Mouse (Mus musculus): Measurements from ENCODE around the gene Artn.

- TF ChIP-seq CTCF (conservative IDR thresholded peaks at IDR 0.05; ENCODE audit: insufficient read depth, insufficient read length, low read depth, low read length) = no peak
- TF ChIP-seq POLR2A (IDR thresholded peaks at IDR 0.05; ENCODE audit: low read depth, low read length) = no peak
These were observed 15.5 kb downstream of the Artn start for GRCm38 (mm10) chr4:117914031-117914430.
